Mouse (Mus musculus) heart, embryonic 14.5 days (tissue): Measurements from ENCODE around the gene Pigc. TPM values are rescaled to one million over a fixed set of nuclear protein-coding genes. Genes with fewer than 3 reads are reported as not detected.
A peak's percentile ranks its signal among the peaks of the same experiment; 100 is the strongest.

ENCODE experiments used
- ATAC-seq: fragments of 200-750 bp; cut with Nextera tagmentation; 2 replicates; pipeline ENCODE4 v1.8.0; 2017; ENCODE audit warnings: low read depth, moderate TSS enrichment; ENCODE audit not compliant: insufficient number of reproducible peaks, insufficient read depth, low FRiP score
- H3K27ac ChIP-seq, 2 experiments: fragments of 200-500 bp in 1 of 2; fragments of 300-500 bp in 1 of 2; sonication (generic) in 1 of 2; replicated peaks in 1 of 2; 2 replicates each; pipeline ENCODE4 v1.5.1; 2012 to 2014; ENCODE audit warnings: low read depth in 2 of 2, low read length in 2 of 2, control low read depth in 1 of 2, mild to moderate bottlenecking in 1 of 2, mixed read lengths in 1 of 2; ENCODE audit not compliant: control insufficient read depth in 1 of 2, insufficient read depth in 1 of 2
- H3K27me3 ChIP-seq: fragments of 300-500 bp; sonication (generic); 2 replicates; pipeline ENCODE4 v1.6.1; 2014; ENCODE audit warnings: mild to moderate bottlenecking, low read length, control low read depth; ENCODE audit not compliant: control insufficient read depth, insufficient read depth
- H3K36me3 ChIP-seq: fragments of 300-500 bp; sonication (generic); 2 replicates; pipeline ENCODE4 v1.6.1; 2014; ENCODE audit warnings: mild to moderate bottlenecking, control low read depth, low read length, mixed read lengths; ENCODE audit not compliant: control insufficient read depth, insufficient read depth
- H3K4me1 ChIP-seq, 2 experiments: fragments of 200-500 bp in 1 of 2; fragments of 300-500 bp in 1 of 2; sonication (generic) in 1 of 2; 2 replicates each; pipeline ENCODE4 v1.6.1; 2012 to 2014; ENCODE audit warnings: low read length in 2 of 2, control low read depth in 1 of 2, mixed read lengths in 1 of 2; ENCODE audit not compliant: control insufficient read depth in 2 of 2, insufficient read depth in 2 of 2
- H3K4me2 ChIP-seq: fragments of 300-500 bp; sonication (generic); 2 replicates; pipeline ENCODE4 v1.6.1; 2014; ENCODE audit warnings: mild to moderate bottlenecking, low read length
- H3K4me3 ChIP-seq, 2 experiments: fragments of 200-500 bp in 1 of 2; fragments of 300-500 bp in 1 of 2; sonication (generic) in 1 of 2; 2 replicates each; pipeline ENCODE4 v1.5.1; 2012 to 2014; ENCODE audit warnings: low read length in 2 of 2, mild to moderate bottlenecking in 2 of 2, control low read depth in 1 of 2, low read depth in 1 of 2, moderate library complexity in 1 of 2; ENCODE audit not compliant: control insufficient read depth in 1 of 2, insufficient read depth in 1 of 2
- H3K9ac ChIP-seq: fragments of 300-500 bp; sonication (generic); 2 replicates; pipeline ENCODE4 v1.6.1; 2014; ENCODE audit warnings: mild to moderate bottlenecking, low read length
- H3K9me3 ChIP-seq: fragments of 300-500 bp; sonication (generic); 2 replicates; pipeline ENCODE4 v1.6.1; 2016; ENCODE audit warnings: low read length, control low read depth; ENCODE audit not compliant: control insufficient read depth
- WGBS: fragments of 180-500 bp; shearing (Covaris S2); extraction: QIAGEN DNeasy Blood & Tissue Kit; methylation state at CpG from one replicate; pipeline ENCODE4 v1.1.7; 2014; 5-methylcytosine and 5-hydroxymethylcytosine counted together
- polyA plus RNA-seq: library from polyadenylated mRNA; unstranded; fragments of >200 nt; fragmentation: Nextera tagmentation; extraction: Ambion mirVana; gene quantifications from 2 replicates; pipeline ENCODE4 v1.2.1, GENCODE M21; 2014

The Pigc gene
- polyA plus RNA-seq, 1 experiment from 2014 or later = 33.1 TPM

GRCm38 (mm10) chr1:161990684-161991578 lies 21.9 kb downstream of the Pigc start:
- Histone ChIP-seq H3K27me3 (no peaks in the 10 kb centered on the region), H3K27ac (no peak overlapping the region), H3K4me1 (no peaks in the 10 kb centered on the region), H3K4me3 (no peak overlapping the region), H3K36me3 (no peaks in the 10 kb centered on the region), H3K9ac (no peak overlapping the region), H3K9me3 (no peaks in the 10 kb centered on the region), H3K4me2 (no peak overlapping the region)
- 80% methylated on average over 10 of the region's 10 CpGs for WGBS
- no peak for ATAC-seq

GRCm38 (mm10) chr1:161991846-161992245 lies 22.9 kb downstream of the Pigc start:
- H3K36me3 ChIP-seq = no peaks in the 10 kb centered on the region
- H3K4me3 ChIP-seq = no peak overlapping the region
- no peaks in the 10 kb centered on the region for H3K9me3 ChIP-seq
- no peak for ATAC-seq
- H3K27ac ChIP-seq = no peak overlapping the region
- no peak overlapping the region for H3K9ac ChIP-seq
- 92% methylated on average over 11 of the region's 11 CpGs for whole genome bisulfite sequencing
- no peaks in the 10 kb centered on the region for H3K27me3 ChIP-seq
- H3K4me2 ChIP-seq = no peak overlapping the region
- no peaks in the 10 kb centered on the region for H3K4me1 ChIP-seq

- H3K36me3 ChIP-seq = no peaks in the 10 kb centered on the region
- H3K27ac ChIP-seq = no peak overlapping the region
- ATAC-seq = no peak
- H3K4me2 ChIP-seq = no peak overlapping the region
- H3K27me3 ChIP-seq = no peaks in the 10 kb centered on the region
- no peaks in the 10 kb centered on the region for H3K4me1 ChIP-seq
- H3K9me3 ChIP-seq = no peaks in the 10 kb centered on the region
- WGBS = 77% methylated on average over 7 of the region's 7 CpGs
- H3K4me3 ChIP-seq = no peak overlapping the region
- H3K9ac ChIP-seq = no peak overlapping the region
Measured at GRCm38 (mm10) chr1:161992389-161992788, 23.4 kb downstream of the Pigc start.

- no peak overlapping the region for H3K27ac ChIP-seq
- H3K4me3 ChIP-seq = no peak overlapping the region
- no peak overlapping the region for H3K9ac ChIP-seq
- no peaks in the 10 kb centered on the region for H3K27me3 ChIP-seq
- 54% methylated on average over 4 of the region's 4 CpGs for WGBS
- ATAC-seq = no peak
- no peak overlapping the region for H3K4me2 ChIP-seq
- H3K36me3 ChIP-seq = no peaks in the 10 kb centered on the region
- peaks cover 2% of the 10 kb centered on the region in 2 experiments; a peak in 3 of 4 replicates for H3K4me1 ChIP-seq
- H3K9me3 ChIP-seq = no peaks in the 10 kb centered on the region
Measured at GRCm38 (mm10) chr1:161998781-161999180, 29.8 kb downstream of the Pigc start.

- Histone ChIP-seq H3K27me3 (no peaks in the 10 kb centered on the region), H3K9ac (peak overlapping the region; percentile 42; the same call in 1 of the 2 replicates), H3K36me3 (no peaks in the 10 kb centered on the region), H3K9me3 (no peaks in the 10 kb centered on the region), H3K27ac (peak overlapping the region; percentile 31 to 41; a peak in 2 of 4 replicates), H3K4me2 (peak overlapping the region; percentile 51; the same call in 1 of the 2 replicates), H3K4me1 (peaks cover 7 to 8% of the 10 kb centered on the region in 2 experiments), H3K4me3 (no peak overlapping the region)
- WGBS = 37% methylated on average over 4 of the region's 5 CpGs
- ATAC-seq = no peak
Measured at GRCm38 (mm10) chr1:161999338-161999737, 30.4 kb downstream of the Pigc start.

GRCm38 (mm10) chr1:161999882-162000371 lies 30.9 kb downstream of the Pigc start:
- H3K4me3 ChIP-seq = no peak overlapping the region; a peak in 1 of 4 replicates
- WGBS = 5% methylated on average over 4 of the region's 4 CpGs
- H3K4me2 ChIP-seq = peak overlapping the region; percentile 51
- no peaks in the 10 kb centered on the region for H3K27me3 ChIP-seq
- ATAC-seq = no peak
- peaks cover 13% of the 10 kb centered on the region in 2 experiments for H3K4me1 ChIP-seq
- no peaks in the 10 kb centered on the region for H3K36me3 ChIP-seq
- peak overlapping the region; percentile 58 to 75 for H3K27ac ChIP-seq
- H3K9ac ChIP-seq = peak overlapping the region; percentile 42; the same call in 1 of the 2 replicates
- no peaks in the 10 kb centered on the region for H3K9me3 ChIP-seq

- no peak for ATAC-seq
- peak overlapping the region in 1 of 2 experiments; percentile 58; a peak in 2 of 4 replicates for H3K27ac ChIP-seq
- H3K9me3 ChIP-seq = no peaks in the 10 kb centered on the region
- H3K9ac ChIP-seq = no peak overlapping the region
- peaks cover 19 to 22% of the 10 kb centered on the region in 2 experiments for H3K4me1 ChIP-seq
- no peaks in the 10 kb centered on the region for H3K27me3 ChIP-seq
- 78% methylated on average over 8 of the region's 8 CpGs for WGBS
- H3K4me2 ChIP-seq = no peak overlapping the region
- no peak overlapping the region for H3K4me3 ChIP-seq
- H3K36me3 ChIP-seq = no peaks in the 10 kb centered on the region
Measured at GRCm38 (mm10) chr1:162001328-162001727, 32.3 kb downstream of the Pigc start.
